Mouse (Mus musculus) left cerebral cortex, postnatal 14 days (tissue): ENCODE data around the gene Gm21411. TPM values are rescaled to one million over a fixed set of nuclear protein-coding genes. Genes with fewer than 3 reads are reported as not detected.
"Not testable (repeated sequence)": the region's sequence is repeated elsewhere in the genome, so short reads cannot be mapped to it uniquely, and the experiment has no call there.

Source experiments
- DNase-seq, 2 experiments: peaks; one replicate each; pipeline ENCODE4 v3.0.0; 2021 to 2022; ENCODE audit warnings: low spot score in 2 of 2, mixed read lengths in 1 of 2
- intact Hi-C: fragments of 180-260 bp; cut with DNase I; formaldehyde crosslinking; loops from one replicate; pipeline ENCODE4 v1.15.1; 2025
- long read RNA-seq, 2 experiments: library from polyadenylated mRNA; stranded (forward); transcript quantifications; one replicate each; pipeline ENCODE4 v2.0.0; 2021
- total RNA-seq, 2 experiments: library from RNA; stranded (reverse); gene quantifications; 2 replicates each; pipeline ENCODE4 v1.2.3; 2021

Gm21411 gene
- total RNA-seq, result not detected
- long read RNA-seq, experiment 1, result 0 reads
- long read RNA-seq, experiment 2, result 0 reads

DNA sequence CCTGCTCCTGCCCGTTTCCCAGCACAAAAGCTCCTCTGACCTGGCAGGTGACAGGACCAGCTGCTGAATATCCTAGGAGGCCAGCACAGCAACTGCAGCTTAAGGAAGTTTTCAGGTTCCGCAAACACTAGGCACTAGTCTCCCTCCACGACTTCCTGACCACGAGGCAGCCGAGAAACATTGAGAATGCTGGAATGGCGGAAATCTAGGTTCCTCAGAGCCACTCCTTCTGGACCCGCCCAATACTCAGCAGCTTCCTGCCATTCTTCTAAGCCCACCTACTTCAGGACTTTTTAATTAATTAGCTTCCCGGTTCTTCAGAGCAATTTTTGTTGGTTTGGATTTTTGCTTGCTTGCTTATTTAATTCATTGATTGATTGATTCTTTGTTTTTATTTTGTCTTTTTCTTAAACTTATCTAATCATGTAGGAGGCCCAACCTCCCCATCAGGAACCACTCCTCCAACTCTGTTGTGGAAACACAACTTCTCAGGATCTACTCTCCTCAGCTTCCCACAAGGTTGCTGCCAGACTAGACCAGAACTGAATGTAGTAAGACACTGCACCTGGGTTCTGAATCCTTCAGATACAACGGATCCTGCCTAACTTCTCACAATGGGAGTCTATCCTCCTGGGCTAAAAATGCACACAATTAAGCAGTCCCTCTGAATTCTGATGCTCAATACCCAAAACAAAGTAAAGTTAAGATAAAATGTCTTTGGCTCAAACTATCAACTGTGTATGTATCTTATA, at the start of gene Gm21411:
Gm21411 (minus strand) TSS at position 205 of the 752 bp plus-strand sequence.
- DNase-seq, intact Hi-C loops: not testable (repeated sequence)

DNA sequence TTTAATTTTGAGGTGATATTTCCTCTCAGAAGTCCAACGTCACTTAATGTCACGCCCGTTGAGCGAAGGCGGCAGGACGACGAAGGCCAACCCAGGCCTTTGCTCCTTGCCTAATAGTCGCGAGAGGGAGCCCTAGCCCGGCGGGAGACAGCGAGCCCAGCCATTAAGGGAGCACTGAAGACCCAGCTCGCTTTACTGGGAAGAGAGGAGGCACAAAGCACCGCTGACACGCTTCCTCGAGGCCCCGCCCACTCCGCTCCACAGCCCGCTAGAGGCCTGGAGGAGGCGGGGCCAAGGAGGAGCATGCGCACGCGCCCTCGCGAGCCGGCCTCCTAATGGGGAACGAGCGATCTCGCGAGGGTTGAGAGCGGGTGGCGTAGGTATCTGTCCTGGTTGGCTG, 32.3 kb upstream of the Gm21411 start:
- intact Hi-C loops, DNase-seq: not testable (repeated sequence)

DNA sequence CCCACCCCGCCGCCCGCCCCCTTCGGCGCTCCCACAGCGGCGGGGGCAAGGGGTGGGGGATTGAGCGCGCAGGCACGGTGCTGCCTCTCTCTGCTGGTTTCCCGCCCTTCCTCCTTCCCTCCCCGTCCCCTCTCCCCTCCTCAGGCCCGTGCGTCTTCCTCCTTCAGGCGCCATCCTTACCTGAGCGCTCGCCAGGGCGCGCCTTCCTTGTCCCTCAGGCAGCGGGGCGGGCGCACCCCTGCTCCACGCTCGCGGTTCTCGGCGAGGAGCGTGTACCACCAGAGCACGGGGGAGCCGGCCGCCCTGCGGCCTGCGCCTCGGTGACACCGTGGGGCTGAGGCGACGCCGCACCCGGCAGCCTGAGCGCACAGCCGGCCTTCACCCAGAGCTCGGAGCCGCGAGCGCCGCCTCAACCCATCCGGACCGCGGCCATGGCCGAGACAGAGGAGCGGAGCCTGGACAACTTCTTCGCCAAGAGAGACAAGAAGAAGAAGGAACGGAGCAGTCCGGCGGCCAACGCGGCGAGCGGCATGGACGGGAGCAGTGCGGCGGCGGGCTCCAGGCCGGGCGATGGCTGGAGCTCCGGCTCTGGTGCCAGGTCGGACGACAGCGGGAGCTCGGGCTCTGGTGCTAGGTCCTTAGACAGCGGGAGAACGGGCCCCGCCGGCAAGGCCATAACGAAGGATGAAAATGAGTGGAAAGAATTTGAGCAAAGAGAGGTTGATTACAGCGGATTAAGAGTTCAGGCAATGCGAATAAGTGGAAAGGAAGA, 23.1 kb upstream of the Gm21411 start:
- intact Hi-C loops, result no loop called here
- DNase-seq, result no peak

DNA sequence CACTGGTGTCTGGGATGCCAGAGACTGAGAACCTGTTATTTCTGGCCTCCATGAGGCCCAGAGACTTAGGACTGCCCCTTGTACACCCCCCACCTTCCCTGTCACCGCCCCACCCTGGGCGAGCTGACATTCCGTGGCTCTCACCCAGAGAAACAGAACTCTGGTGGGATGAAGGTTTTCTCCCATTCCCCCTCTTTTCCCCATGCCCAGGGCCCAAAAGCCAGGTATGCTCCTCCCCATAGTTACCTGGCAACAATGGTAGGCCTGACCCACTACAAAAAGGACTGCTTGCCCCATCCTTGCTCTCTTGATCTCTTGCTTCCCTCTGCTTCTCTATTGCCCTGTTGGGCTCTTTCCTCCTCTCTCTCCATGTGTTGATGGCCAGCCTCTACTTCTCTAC, 5.8 kb upstream of the Gm21411 start:
- intact Hi-C loops, result no loop called here
- no peak for DNase-seq

DNA sequence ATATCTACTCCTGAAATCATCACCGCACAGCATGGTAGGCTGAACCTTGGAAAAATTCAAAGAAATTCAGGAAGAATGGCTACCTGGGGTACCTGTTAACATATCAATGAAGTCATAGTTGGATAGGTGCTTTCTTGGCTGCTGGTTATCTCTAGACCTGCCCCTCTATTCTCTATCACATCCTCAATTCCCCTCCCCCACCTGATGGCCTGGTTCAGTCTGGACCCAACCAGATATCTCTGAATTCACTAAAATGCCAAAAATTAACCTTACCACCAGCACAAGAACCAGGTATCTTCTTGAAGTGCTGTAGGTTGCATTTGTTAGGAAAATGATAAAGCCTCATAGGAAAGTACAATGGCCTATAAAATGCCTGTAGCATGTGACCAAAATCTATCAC, 1.3 kb downstream of the Gm21411 start:
- intact Hi-C loops, result not testable (repeated sequence)

DNA sequence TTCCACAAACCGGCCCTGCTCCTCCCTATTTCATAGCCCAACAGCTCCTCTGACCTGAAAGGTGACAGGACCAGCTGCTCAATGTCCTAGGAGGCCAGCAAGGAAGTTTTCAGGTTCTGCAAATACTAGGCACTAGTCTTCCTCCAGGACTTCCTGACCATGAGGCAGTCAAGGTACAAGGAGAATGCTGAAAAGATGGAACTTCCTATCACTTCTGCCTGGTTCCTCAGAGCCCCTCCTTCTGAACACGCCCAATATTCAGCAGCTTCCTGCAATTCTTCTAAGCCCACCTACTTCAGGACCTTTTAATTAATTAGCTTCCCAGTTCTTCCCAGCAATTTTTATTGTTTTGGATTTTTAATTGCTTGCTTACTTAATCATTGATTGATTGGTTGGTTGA, 4.6 kb downstream of the Gm21411 start:
- intact Hi-C loops, result not testable (repeated sequence)

More for the DNA sequence above, 1.3 kb downstream of the Gm21411 start:
- not testable (repeated sequence) for DNase-seq

DNA sequence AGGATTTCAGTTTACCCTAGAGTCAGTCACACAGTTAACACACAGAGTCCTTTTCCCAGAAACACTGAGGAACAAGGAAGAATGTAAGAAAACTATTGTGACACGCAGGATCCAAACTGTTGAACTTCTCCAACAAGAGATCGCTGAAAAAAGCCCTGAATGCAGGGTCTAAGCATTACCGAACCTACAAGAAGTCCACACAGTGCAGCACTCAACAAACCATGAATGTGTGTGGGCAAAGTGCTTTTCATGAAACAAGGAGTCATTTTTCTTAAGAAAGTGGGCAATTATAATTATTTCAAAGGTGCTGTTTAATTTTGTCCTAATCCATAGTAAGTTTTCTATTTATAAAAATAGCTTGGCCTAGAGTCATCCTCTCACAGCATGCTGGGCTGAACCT, 6.3 kb downstream of the Gm21411 start:
- DNase-seq, intact Hi-C loops: not testable (repeated sequence)

More for the DNA sequence above, 4.6 kb downstream of the Gm21411 start:
- DNase-seq, result not testable (repeated sequence)

Other genes starting within 250 kb of the Gm21411 start
- gene Zfp989, start 62.4 kb upstream of the Gm21411 start, total RNA-seq, result not detected
- gene Rex2, start 112.3 kb upstream of the Gm21411 start, total RNA-seq, result under 1 TPM; 0.15 to 0.23 TPM
- gene Zfp991, start 222.4 kb upstream of the Gm21411 start, total RNA-seq, result 1 to 10 TPM; 8.9 to 9.9 TPM